Mouse (Mus musculus): ENCODE data around the gene Pdilt. TPM values are rescaled to one million over a fixed set of nuclear protein-coding genes. Genes with fewer than 3 reads are reported as not detected.
A peak's percentile ranks its signal among the peaks of the same experiment; 100 is the strongest.

Pdilt gene
- total RNA-seq, 1 experiment = not detected

DNA sequence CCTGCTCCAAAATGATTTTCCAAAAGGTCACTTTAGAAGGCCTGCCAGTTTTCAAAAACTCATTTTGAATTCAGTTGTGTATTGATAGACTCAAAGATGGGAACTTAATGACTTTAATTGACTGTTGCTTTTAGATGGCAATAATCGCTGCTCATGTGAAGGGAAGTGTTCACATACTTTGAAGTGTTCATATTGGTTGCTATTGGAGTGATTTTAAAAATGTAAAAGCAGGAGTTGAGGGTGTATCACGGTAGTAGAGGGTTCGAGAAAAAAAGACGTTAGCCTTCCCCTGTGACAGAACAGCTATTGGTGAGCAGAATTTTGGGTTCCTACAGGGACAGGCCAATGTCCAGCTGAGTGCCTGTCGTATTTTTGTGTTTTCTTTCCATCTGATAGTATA lies 4.1 kb downstream of the Pdilt start, which contains the start of gene Acsm5:
TSS of gene Acsm5 (plus strand) at position 301 of the 400 bp plus-strand sequence.
- Histone ChIP-seq H3K27ac (ENCODE audit: insufficient read depth, low read depth, low read length, poor library complexity, severe bottlenecking) (no peak within 1 kb of the TSS), H3K4me3 (ENCODE audit: insufficient read depth in 1 of 2, low read depth in 1 of 2, low read length in 2 of 2, poor library complexity in 1 of 2, severe bottlenecking in 1 of 2) (no peak within 1 kb of the TSS), H3K4me1 (ENCODE audit: control insufficient read depth in 2 of 2, insufficient read depth in 2 of 2, low read length in 2 of 2, poor library complexity in 1 of 2) (no peaks in the 10 kb centered on the region), H3K36me3 (ENCODE audit: control insufficient read depth, insufficient read depth, low read length, poor library complexity, severe bottlenecking) (no peaks in the 10 kb centered on the region), H3K9ac (ENCODE audit: insufficient read depth, low read depth, low read length, poor library complexity, severe bottlenecking) (no peak within 1 kb of the TSS), H3K9me3 (ENCODE audit: control insufficient read depth, insufficient read depth, low read depth, low read length) (no peaks in the 10 kb centered on the region)
- no peak for DNase-seq (ENCODE audit: low read depth, low spot score)
- TF ChIP-seq ZC3H11A (IDR thresholded peaks at IDR 0.05; ENCODE audit: borderline replicate concordance, low read depth, low read length) (no peak), HCFC1 (IDR thresholded peaks at IDR 0.05; ENCODE audit: borderline replicate concordance, insufficient read depth, low read length) (no peak), CHD2 (IDR thresholded peaks at IDR 0.05; ENCODE audit: low read depth, low read length) (no peak), MAFK (IDR thresholded peaks at IDR 0.05; ENCODE audit: insufficient read depth, low read depth, low read length) (no peak), ZNF384 (IDR thresholded peaks at IDR 0.05; ENCODE audit: low read depth, low read length) (no peak)
- in situ Hi-C loops (cut with MboI; ENCODE audit: low sequenced_read_pairs in 2 of 2, unreplicated experiment in 2 of 2) = loop anchor here in 1 of 2 experiments (10.0 kb wide), 1 partner anchor 504 kb away; no protein-coding TSS in a partner anchor

DNA sequence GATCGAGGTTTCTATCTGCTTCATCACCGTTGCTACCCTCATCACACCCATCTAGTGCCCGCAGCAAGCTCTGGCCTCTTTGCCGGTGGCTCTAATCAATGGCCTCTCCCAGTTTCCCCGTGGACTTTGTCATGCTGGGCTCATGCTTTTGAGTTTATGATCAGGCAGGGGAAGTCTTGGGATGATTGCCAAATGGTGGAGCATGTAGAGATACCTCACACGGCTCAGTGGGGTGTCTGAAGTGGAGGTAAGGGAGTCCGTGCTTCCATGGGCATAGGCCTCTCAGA lies 7.1 kb downstream of the Pdilt start:
- H3K4me1 ChIP-seq (ENCODE audit: control insufficient read depth in 2 of 2, insufficient read depth in 2 of 2, low read length in 2 of 2, poor library complexity in 1 of 2) = no peaks in the 10 kb centered on the region
- in situ Hi-C loops (cut with MboI; ENCODE audit: low sequenced_read_pairs in 2 of 2, unreplicated experiment in 2 of 2) = loop anchor here in 1 of 2 experiments (10.0 kb wide), 1 partner anchor 501 kb away; no protein-coding TSS in a partner anchor
- TF ChIP-seq HCFC1 (IDR thresholded peaks at IDR 0.05; ENCODE audit: borderline replicate concordance, insufficient read depth, low read length) (no peak), MAFK (IDR thresholded peaks at IDR 0.05; ENCODE audit: insufficient read depth, low read depth, low read length) (no peak), ZC3H11A (IDR thresholded peaks at IDR 0.05; ENCODE audit: borderline replicate concordance, low read depth, low read length) (no peak), CHD2 (IDR thresholded peaks at IDR 0.05; ENCODE audit: low read depth, low read length) (no peak), ZNF384 (IDR thresholded peaks at IDR 0.05; ENCODE audit: low read depth, low read length) (no peak)
- no peak overlapping the region for H3K9ac ChIP-seq (ENCODE audit: insufficient read depth, low read depth, low read length, poor library complexity, severe bottlenecking)
- H3K36me3 ChIP-seq (ENCODE audit: control insufficient read depth, insufficient read depth, low read length, poor library complexity, severe bottlenecking) = no peaks in the 10 kb centered on the region
- no peak for DNase-seq (ENCODE audit: low read depth, low spot score)
- no peak overlapping the region for H3K4me3 ChIP-seq (ENCODE audit: insufficient read depth in 1 of 2, low read depth in 1 of 2, low read length in 2 of 2, poor library complexity in 1 of 2, severe bottlenecking in 1 of 2)
- no peak overlapping the region for H3K27ac ChIP-seq (ENCODE audit: insufficient read depth, low read depth, low read length, poor library complexity, severe bottlenecking)
- no peaks in the 10 kb centered on the region for H3K9me3 ChIP-seq (ENCODE audit: control insufficient read depth, insufficient read depth, low read depth, low read length)

DNA sequence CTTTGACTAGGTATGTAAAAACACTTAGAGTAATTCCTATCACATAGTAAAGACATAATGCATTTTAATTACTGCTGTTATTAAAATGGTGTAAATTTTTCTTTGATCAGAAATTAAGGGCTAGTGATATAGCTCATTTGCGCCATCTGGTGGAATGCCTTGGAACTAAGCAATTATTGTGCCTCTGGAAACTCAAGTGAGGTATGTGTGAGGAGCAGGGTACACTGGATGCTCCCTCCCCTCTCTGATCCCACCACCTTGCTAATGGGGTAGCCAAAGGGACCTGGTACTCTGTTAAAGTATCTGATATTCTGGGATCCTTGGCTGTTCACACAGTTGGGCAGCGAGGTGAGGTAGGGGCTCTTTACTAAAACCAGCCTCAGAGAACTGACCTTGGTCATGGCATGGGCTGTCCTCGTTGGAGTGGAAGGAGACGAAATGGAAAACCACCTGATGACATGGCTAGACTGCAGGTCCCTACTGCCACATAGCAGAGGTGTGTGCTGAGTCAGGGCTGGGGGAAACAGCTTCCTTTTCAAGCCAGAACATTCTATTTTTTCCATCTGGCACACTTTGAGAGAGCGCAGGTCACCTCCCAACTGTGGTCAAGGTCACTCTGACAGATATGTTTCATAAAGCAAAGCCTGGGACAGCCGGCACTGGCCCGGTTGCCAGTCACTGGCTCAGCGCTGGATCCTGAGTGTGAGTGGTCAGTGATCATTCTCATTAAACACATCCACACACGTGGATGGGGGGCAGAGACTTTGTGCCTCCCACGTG lies 7.6 kb downstream of the Pdilt start:
- no peaks in the 10 kb centered on the region for H3K4me1 ChIP-seq (ENCODE audit: control insufficient read depth in 2 of 2, insufficient read depth in 2 of 2, low read length in 2 of 2, poor library complexity in 1 of 2)
- no peak overlapping the region for H3K4me3 ChIP-seq (ENCODE audit: insufficient read depth in 1 of 2, low read depth in 1 of 2, low read length in 2 of 2, poor library complexity in 1 of 2, severe bottlenecking in 1 of 2)
- in situ Hi-C loops (cut with MboI; ENCODE audit: low sequenced_read_pairs in 2 of 2, unreplicated experiment in 2 of 2) = loop anchor here in 1 of 2 experiments (10.0 kb wide), 1 partner anchor 501 kb away; no protein-coding TSS in a partner anchor
- peak; percentile 20 for DNase-seq (ENCODE audit: low read depth, low spot score)
- H3K36me3 ChIP-seq (ENCODE audit: control insufficient read depth, insufficient read depth, low read length, poor library complexity, severe bottlenecking) = no peaks in the 10 kb centered on the region
- peak; percentile 32; the same call in 1 of the 2 replicates for TF ChIP-seq ZC3H11A (IDR thresholded peaks at IDR 0.05; ENCODE audit: borderline replicate concordance, low read depth, low read length)
- no peak for TF ChIP-seq MAFK (IDR thresholded peaks at IDR 0.05; ENCODE audit: insufficient read depth, low read depth, low read length)
- no peak overlapping the region for H3K9ac ChIP-seq (ENCODE audit: insufficient read depth, low read depth, low read length, poor library complexity, severe bottlenecking)
- H3K27ac ChIP-seq (ENCODE audit: insufficient read depth, low read depth, low read length, poor library complexity, severe bottlenecking) = no peak overlapping the region
- no peaks in the 10 kb centered on the region for H3K9me3 ChIP-seq (ENCODE audit: control insufficient read depth, insufficient read depth, low read depth, low read length)

DNA sequence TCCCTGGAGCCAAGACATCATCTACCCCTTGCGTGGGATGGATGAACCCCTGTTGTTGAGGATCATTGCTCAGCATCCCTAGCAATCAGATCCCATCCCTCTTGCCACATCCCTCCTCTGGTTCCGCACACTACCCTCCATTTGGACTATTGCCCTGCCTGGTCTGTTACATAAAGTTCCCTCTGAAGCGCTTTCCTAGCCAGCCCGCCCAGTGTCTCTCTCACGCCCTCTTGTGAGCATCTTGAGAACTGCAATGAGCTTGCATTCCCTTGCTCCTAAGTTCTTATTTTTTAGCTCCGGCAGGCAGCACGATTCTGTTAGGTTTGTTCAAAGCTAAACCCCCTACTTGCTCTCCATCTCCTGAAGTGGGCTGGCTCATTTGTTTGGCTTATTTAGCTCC lies 10.2 kb downstream of the Pdilt start:
- in situ Hi-C loops (cut with MboI; ENCODE audit: low sequenced_read_pairs in 2 of 2, unreplicated experiment in 2 of 2) = loop anchor here in 1 of 2 experiments (10.0 kb wide), 1 partner anchor 498 kb away; no protein-coding TSS in a partner anchor
- TF ChIP-seq ZC3H11A (IDR thresholded peaks at IDR 0.05; ENCODE audit: borderline replicate concordance, low read depth, low read length) (no peak), ZNF384 (IDR thresholded peaks at IDR 0.05; ENCODE audit: low read depth, low read length) (no peak), HCFC1 (IDR thresholded peaks at IDR 0.05; ENCODE audit: borderline replicate concordance, insufficient read depth, low read length) (no peak), MAFK (IDR thresholded peaks at IDR 0.05; ENCODE audit: insufficient read depth, low read depth, low read length) (no peak), CHD2 (IDR thresholded peaks at IDR 0.05; ENCODE audit: low read depth, low read length) (no peak)
- Histone ChIP-seq H3K9ac (ENCODE audit: insufficient read depth, low read depth, low read length, poor library complexity, severe bottlenecking) (no peak overlapping the region), H3K27ac (ENCODE audit: insufficient read depth, low read depth, low read length, poor library complexity, severe bottlenecking) (no peak overlapping the region), H3K9me3 (ENCODE audit: control insufficient read depth, insufficient read depth, low read depth, low read length) (no peaks in the 10 kb centered on the region), H3K4me3 (ENCODE audit: insufficient read depth in 1 of 2, low read depth in 1 of 2, low read length in 2 of 2, poor library complexity in 1 of 2, severe bottlenecking in 1 of 2) (no peak overlapping the region), H3K4me1 (ENCODE audit: control insufficient read depth in 2 of 2, insufficient read depth in 2 of 2, low read length in 2 of 2, poor library complexity in 1 of 2) (no peaks in the 10 kb centered on the region), H3K36me3 (ENCODE audit: control insufficient read depth, insufficient read depth, low read length, poor library complexity, severe bottlenecking) (no peaks in the 10 kb centered on the region)
- DNase-seq (ENCODE audit: low read depth, low spot score) = peak; percentile 52
